Mouse (Mus musculus): ENCODE data around the gene March5. TPM values are rescaled to one million over a fixed set of nuclear protein-coding genes. Genes with fewer than 3 reads are reported as not detected.
"Not testable (repeated sequence)": the region's sequence is repeated elsewhere in the genome, so short reads cannot be mapped to it uniquely, and the experiment has no call there.

Gene March5
- polyA plus RNA-seq, 1 experiment: 43.0 TPM

- DNase-seq: no peak
- Histone ChIP-seq H3K4me1 (ENCODE audit: control insufficient read depth, insufficient read depth, low read length) (no peaks in the 10 kb centered on the region; the same call in 1 of the 2 replicates), H3K27ac (ENCODE audit: insufficient read depth, low read depth, low read length) (no peak overlapping the region), H3K4me3 (ENCODE audit: insufficient read depth, low read depth, low read length) (no peak overlapping the region), H3K36me3 (ENCODE audit: control insufficient read depth, insufficient read depth, low read length) (no peaks in the 10 kb centered on the region), H3K27me3 (replicated peaks; ENCODE audit: control insufficient read depth, insufficient read depth, low read length) (no peaks in the 10 kb centered on the region)
- TF ChIP-seq CTCF (conservative IDR thresholded peaks at IDR 0.05; ENCODE audit: insufficient read depth, insufficient read length, low read depth, low read length): no peak
- TF ChIP-seq POLR2A (IDR thresholded peaks at IDR 0.05; ENCODE audit: low read depth, low read length): no peak
- 50% methylated on average over 1 of the region's 1 CpGs for WGBS
Observed at GRCm38 (mm10) chr19:37198165-37198880, 9.0 kb upstream of the March5 start.

- WGBS: 64% methylated on average over 2 of the region's 2 CpGs
- no peaks in the 10 kb centered on the region for H3K27me3 ChIP-seq (replicated peaks; ENCODE audit: control insufficient read depth, insufficient read depth, low read length)
- H3K4me3 ChIP-seq (ENCODE audit: insufficient read depth, low read depth, low read length): no peak overlapping the region
- no peaks in the 10 kb centered on the region for H3K36me3 ChIP-seq (ENCODE audit: control insufficient read depth, insufficient read depth, low read length)
- TF ChIP-seq POLR2A (IDR thresholded peaks at IDR 0.05; ENCODE audit: low read depth, low read length): no peak
- no peak for TF ChIP-seq CTCF (conservative IDR thresholded peaks at IDR 0.05; ENCODE audit: insufficient read depth, insufficient read length, low read depth, low read length)
- no peak overlapping the region for H3K27ac ChIP-seq (ENCODE audit: insufficient read depth, low read depth, low read length)
- no peaks in the 10 kb centered on the region; the same call in 1 of the 2 replicates for H3K4me1 ChIP-seq (ENCODE audit: control insufficient read depth, insufficient read depth, low read length)
- no peak for DNase-seq
Observed at GRCm38 (mm10) chr19:37199889-37200288, 7.5 kb upstream of the March5 start.

- Histone ChIP-seq H3K36me3 (ENCODE audit: control insufficient read depth, insufficient read depth, low read length) (no peaks in the 10 kb centered on the region), H3K4me3 (ENCODE audit: insufficient read depth, low read depth, low read length) (no peak overlapping the region), H3K27ac (ENCODE audit: insufficient read depth, low read depth, low read length) (no peak overlapping the region), H3K4me1 (ENCODE audit: control insufficient read depth, insufficient read depth, low read length) (peaks cover 3% of the 10 kb centered on the region; the same call in 1 of the 2 replicates), H3K27me3 (replicated peaks; ENCODE audit: control insufficient read depth, insufficient read depth, low read length) (no peaks in the 10 kb centered on the region)
- DNase-seq: no peak
- 97% methylated on average over 1 of the region's 1 CpGs for WGBS
- TF ChIP-seq CTCF (conservative IDR thresholded peaks at IDR 0.05; ENCODE audit: insufficient read depth, insufficient read length, low read depth, low read length) (no peak), POLR2A (IDR thresholded peaks at IDR 0.05; ENCODE audit: low read depth, low read length) (no peak)
Observed at GRCm38 (mm10) chr19:37203371-37203770, 4.0 kb upstream of the March5 start.

- DNase-seq; H3K27ac ChIP-seq (ENCODE audit: insufficient read depth, low read depth, low read length); H3K36me3 ChIP-seq (ENCODE audit: control insufficient read depth, insufficient read depth, low read length): not testable (repeated sequence)
Observed at GRCm38 (mm10) chr19:37205155-37205554, 2.2 kb upstream of the March5 start.

GRCm38 (mm10) chr19:37206641-37207302 is 571 bp upstream of the March5 start:
- H3K27ac ChIP-seq (ENCODE audit: insufficient read depth, low read depth, low read length): peak overlapping the region; percentile 86
- peaks cover 14% of the 10 kb centered on the region for H3K4me1 ChIP-seq (ENCODE audit: control insufficient read depth, insufficient read depth, low read length)
- H3K27me3 ChIP-seq (replicated peaks; ENCODE audit: control insufficient read depth, insufficient read depth, low read length): no peaks in the 10 kb centered on the region
- H3K36me3 ChIP-seq (ENCODE audit: control insufficient read depth, insufficient read depth, low read length): no peaks in the 10 kb centered on the region
- H3K4me3 ChIP-seq (ENCODE audit: insufficient read depth, low read depth, low read length): peak overlapping the region; percentile 84
- WGBS: 1% methylated on average over 47 of the region's 47 CpGs
- peak; percentile 67 for DNase-seq
- no peak for TF ChIP-seq CTCF (conservative IDR thresholded peaks at IDR 0.05; ENCODE audit: insufficient read depth, insufficient read length, low read depth, low read length)
- TF ChIP-seq POLR2A (IDR thresholded peaks at IDR 0.05; ENCODE audit: low read depth, low read length): no peak

More at GRCm38 (mm10) chr19:37205155-37205554, 2.2 kb upstream of the March5 start:
- peaks cover 14% of the 10 kb centered on the region for H3K4me1 ChIP-seq (ENCODE audit: control insufficient read depth, insufficient read depth, low read length)
- H3K4me3 ChIP-seq (ENCODE audit: insufficient read depth, low read depth, low read length); H3K27me3 ChIP-seq (replicated peaks; ENCODE audit: control insufficient read depth, insufficient read depth, low read length): not testable (repeated sequence)

- Histone ChIP-seq H3K36me3 (ENCODE audit: control insufficient read depth, insufficient read depth, low read length) (no peaks in the 10 kb centered on the region; the same call in 1 of the 2 replicates), H3K27me3 (replicated peaks; ENCODE audit: control insufficient read depth, insufficient read depth, low read length) (no peaks in the 10 kb centered on the region), H3K27ac (ENCODE audit: insufficient read depth, low read depth, low read length) (peak within 1 kb of the TSS; percentile 94), H3K4me1 (ENCODE audit: control insufficient read depth, insufficient read depth, low read length) (peaks cover 16% of the 10 kb centered on the region), H3K4me3 (ENCODE audit: insufficient read depth, low read depth, low read length) (peak within 1 kb of the TSS; percentile 84)
- peak; percentile 60 for DNase-seq
- TF ChIP-seq CTCF (conservative IDR thresholded peaks at IDR 0.05; ENCODE audit: insufficient read depth, insufficient read length, low read depth, low read length): 0 out of 2 replicates have a peak, but pooled peaks have one; percentile 29
- no peak for TF ChIP-seq POLR2A (IDR thresholded peaks at IDR 0.05; ENCODE audit: low read depth, low read length)
- under 1% methylated on average over 15 of the region's 15 CpGs for WGBS
Observed at GRCm38 (mm10) chr19:37208176-37208755, 923 bp downstream of the March5 start, which contains the start of gene Cpeb3. Gene Cpeb3, minus strand, starts transcription at chr19:37208601.

- Histone ChIP-seq H3K27me3 (replicated peaks; ENCODE audit: control insufficient read depth, insufficient read depth, low read length) (no peaks in the 10 kb centered on the region), H3K36me3 (ENCODE audit: control insufficient read depth, insufficient read depth, low read length) (no peaks in the 10 kb centered on the region; the same call in 1 of the 2 replicates), H3K4me3 (ENCODE audit: insufficient read depth, low read depth, low read length) (peak overlapping the region; percentile 32; the same call in 1 of the 2 replicates), H3K4me1 (ENCODE audit: control insufficient read depth, insufficient read depth, low read length) (peaks cover 16% of the 10 kb centered on the region), H3K27ac (ENCODE audit: insufficient read depth, low read depth, low read length) (peak overlapping the region; percentile 94; the same call in 1 of the 2 replicates)
- WGBS: 14% methylated on average over 7 of the region's 7 CpGs
- peak; percentile 34 for DNase-seq
- TF ChIP-seq CTCF (conservative IDR thresholded peaks at IDR 0.05; ENCODE audit: insufficient read depth, insufficient read length, low read depth, low read length) (no peak), POLR2A (IDR thresholded peaks at IDR 0.05; ENCODE audit: low read depth, low read length) (no peak)
Observed at GRCm38 (mm10) chr19:37208986-37209385, 1.6 kb downstream of the March5 start.

Measured in kidney, adult 2 months (tissue).